Mouse (Mus musculus) hindbrain, embryonic 12.5 days (tissue): ENCODE measurements around the gene Tmem189. TPM values are rescaled to one million over a fixed set of nuclear protein-coding genes. Genes with fewer than 3 reads are reported as not detected.

Experiments used
- ATAC-seq: fragments of 200-750 bp; cut with Nextera tagmentation; 2 replicates; pipeline ENCODE4 v1.8.0; 2017; ENCODE audit warnings: moderate TSS enrichment; ENCODE audit not compliant: low FRiP score
- H3K27ac ChIP-seq: fragments of 300-500 bp; sonication (generic); 2 replicates; pipeline ENCODE4 v1.5.1; 2016; ENCODE audit warnings: mild to moderate bottlenecking
- H3K27me3 ChIP-seq: fragments of 300-500 bp; sonication (generic); 2 replicates; pipeline ENCODE4 v1.6.1; 2016; ENCODE audit warnings: mild to moderate bottlenecking
- H3K36me3 ChIP-seq: fragments of 300-500 bp; sonication (generic); 2 replicates; pipeline ENCODE4 v1.6.1; 2016; ENCODE audit warnings: mild to moderate bottlenecking
- H3K4me1 ChIP-seq: fragments of 300-500 bp; sonication (generic); 2 replicates; pipeline ENCODE4 v1.6.1; 2016
- H3K4me2 ChIP-seq: fragments of 300-500 bp; sonication (generic); replicated peaks from 2 replicates; pipeline ENCODE4 v1.6.1; 2016; ENCODE audit warnings: mild to moderate bottlenecking
- H3K4me3 ChIP-seq: fragments of 300-500 bp; sonication (generic); 2 replicates; pipeline ENCODE4 v1.5.1; 2016; ENCODE audit warnings: mild to moderate bottlenecking
- H3K9ac ChIP-seq: fragments of 300-500 bp; sonication (generic); 2 replicates; pipeline ENCODE4 v1.6.1; 2016; ENCODE audit warnings: mild to moderate bottlenecking, moderate library complexity
- H3K9me3 ChIP-seq: fragments of 300-500 bp; sonication (generic); replicated peaks from 2 replicates; pipeline ENCODE4 v1.6.1; 2016; ENCODE audit warnings: mild to moderate bottlenecking
- WGBS: fragments of 180-500 bp; shearing (Covaris S2); methylation state at CpG from one replicate; pipeline ENCODE4 v1.1.7; 2016; 5-methylcytosine and 5-hydroxymethylcytosine counted together
- polyA plus RNA-seq: library from polyadenylated mRNA; unstranded; fragments of >200 nt; fragmentation: Nextera tagmentation; extraction: Ambion mirVana; gene quantifications from 2 replicates; pipeline ENCODE4 v1.2.1, GENCODE M21; 2016

Tmem189 gene
- polyA plus RNA-seq, 1 experiment from 2014 or later, result 43.9 TPM

DNA sequence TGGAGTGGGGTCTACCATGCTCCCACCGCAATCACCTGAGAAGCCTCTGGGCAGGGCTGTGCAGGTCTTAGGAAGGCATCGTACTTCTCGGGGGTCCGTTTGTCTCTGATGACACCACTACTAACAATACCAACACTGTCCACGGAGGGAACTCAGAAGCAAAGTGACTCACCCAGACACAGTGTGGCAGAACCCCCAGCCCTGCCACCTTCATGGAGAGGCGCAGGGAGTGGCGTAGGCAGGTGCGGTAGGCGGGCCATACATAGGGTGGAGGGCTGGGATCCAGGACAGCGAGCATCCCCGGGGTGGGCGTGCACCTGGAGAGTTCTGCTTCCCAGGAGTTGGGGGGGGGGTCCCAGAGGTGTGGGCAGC, 1.5 kb downstream of the Tmem189 start:
- H3K4me1 ChIP-seq, result peaks cover 17% of the 10 kb centered on the region
- H3K36me3 ChIP-seq, result no peaks in the 10 kb centered on the region
- peak; percentile 55 for ATAC-seq
- peak overlapping the region; percentile 64 for H3K4me3 ChIP-seq
- H3K27ac ChIP-seq, result no peak overlapping the region
- no peaks in the 10 kb centered on the region for H3K9me3 ChIP-seq
- H3K4me2 ChIP-seq, result peak overlapping the region; percentile 89
- WGBS, result 31% methylated on average over 12 of the region's 12 CpGs
- H3K9ac ChIP-seq, result no peak overlapping the region
- peaks cover 72% of the 10 kb centered on the region for H3K27me3 ChIP-seq

DNA sequence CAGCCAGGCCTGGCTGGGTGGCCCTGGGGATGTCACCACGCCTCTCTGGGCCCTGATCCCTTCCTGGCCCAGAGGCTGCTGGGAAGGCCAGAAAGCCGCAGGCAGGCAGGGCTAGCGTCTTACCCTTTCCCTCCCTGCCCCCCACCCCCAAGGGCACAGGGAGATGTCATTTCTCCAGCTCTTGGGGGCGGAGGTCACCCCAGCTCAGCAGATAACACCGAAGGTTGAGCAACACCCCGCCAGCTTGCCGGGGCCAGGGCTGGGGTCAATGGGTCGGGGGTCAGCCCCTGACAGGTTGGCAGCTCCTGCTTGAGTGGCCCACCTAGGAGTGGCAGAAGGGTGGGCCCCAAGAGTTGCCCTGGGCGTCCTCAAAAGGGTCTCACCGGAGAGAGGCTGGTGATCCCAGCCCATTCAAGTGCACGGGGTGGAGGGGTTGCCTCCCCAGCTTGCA, 1.9 kb downstream of the Tmem189 start:
- no peak for ATAC-seq
- no peak overlapping the region for H3K9ac ChIP-seq
- 45% methylated on average over 11 of the region's 11 CpGs for WGBS
- H3K4me3 ChIP-seq, result no peak overlapping the region
- peaks cover 17% of the 10 kb centered on the region for H3K4me1 ChIP-seq
- peaks cover 68% of the 10 kb centered on the region for H3K27me3 ChIP-seq
- H3K27ac ChIP-seq, result no peak overlapping the region
- no peaks in the 10 kb centered on the region for H3K36me3 ChIP-seq
- no peak overlapping the region for H3K4me2 ChIP-seq
- H3K9me3 ChIP-seq, result no peaks in the 10 kb centered on the region

DNA sequence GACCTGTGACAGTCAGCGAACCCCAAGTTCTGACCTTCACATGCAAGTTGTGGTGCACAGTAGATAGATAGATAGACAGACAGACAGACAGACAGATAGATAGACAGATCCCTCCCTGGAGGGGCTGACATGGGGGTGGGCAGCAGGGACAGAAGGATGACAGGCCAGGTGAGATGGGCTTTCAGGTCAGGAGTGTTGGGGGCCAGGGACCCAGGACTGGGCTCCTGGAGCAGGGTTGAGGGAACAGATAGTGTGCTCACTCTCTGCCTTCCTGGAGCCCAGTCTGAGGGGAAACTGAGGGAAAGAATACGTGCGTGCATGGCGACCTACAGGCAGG, 2.4 kb downstream of the Tmem189 start:
- no peaks in the 10 kb centered on the region for H3K36me3 ChIP-seq
- no peak overlapping the region for H3K4me2 ChIP-seq
- H3K27me3 ChIP-seq, result peaks cover 63% of the 10 kb centered on the region
- no peaks in the 10 kb centered on the region for H3K9me3 ChIP-seq
- no peak overlapping the region for H3K4me3 ChIP-seq
- WGBS, result 82% methylated on average over 4 of the region's 4 CpGs
- no peak overlapping the region for H3K27ac ChIP-seq
- ATAC-seq, result no peak
- H3K9ac ChIP-seq, result no peak overlapping the region
- peaks cover 17% of the 10 kb centered on the region for H3K4me1 ChIP-seq

DNA sequence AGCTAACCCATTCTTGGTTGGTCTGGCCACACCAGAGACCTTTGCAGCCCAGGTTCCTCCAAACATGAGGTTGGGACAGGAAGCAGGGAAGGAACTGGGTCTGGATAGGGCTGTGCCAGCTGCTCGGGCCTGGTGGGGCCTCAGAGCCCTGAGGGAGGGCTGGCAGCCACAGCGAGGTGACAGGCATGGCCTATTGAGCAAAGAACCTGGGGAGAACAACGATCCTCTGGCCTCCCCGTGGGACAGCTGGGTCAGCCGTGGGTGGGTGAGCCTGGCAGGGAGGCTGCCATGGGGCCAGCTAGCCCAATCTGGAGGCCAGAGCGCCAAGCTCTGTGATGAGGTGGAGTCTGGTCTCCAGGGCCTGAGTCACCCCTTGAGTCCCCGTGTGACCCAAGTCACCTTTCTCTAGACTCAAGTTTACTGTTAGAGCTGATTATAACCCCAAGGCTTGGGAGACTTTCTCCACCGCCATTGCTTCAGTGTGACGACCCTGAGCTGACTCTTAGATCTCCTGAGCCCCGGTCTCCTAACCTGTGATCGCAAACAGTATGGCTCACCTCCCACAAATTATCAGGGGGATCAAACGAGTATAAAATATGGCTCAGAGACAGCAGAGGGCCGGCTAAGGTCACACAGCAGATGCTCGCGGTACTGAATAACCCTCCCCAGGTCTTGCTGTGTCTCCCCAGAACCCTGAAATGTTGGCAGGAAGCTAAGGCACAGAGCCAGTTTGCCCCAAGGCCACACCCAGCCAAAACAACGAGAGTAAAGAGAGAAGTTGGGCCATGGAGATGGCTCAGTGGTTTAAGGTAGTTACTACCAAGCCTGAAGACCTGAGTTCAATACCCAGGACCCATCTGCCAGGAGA, 3.0 kb downstream of the Tmem189 start:
- H3K9ac ChIP-seq, result no peak overlapping the region
- ATAC-seq, result no peak
- H3K36me3 ChIP-seq, result no peaks in the 10 kb centered on the region
- H3K27me3 ChIP-seq, result peaks cover 57% of the 10 kb centered on the region
- no peak overlapping the region for H3K27ac ChIP-seq
- no peak overlapping the region for H3K4me3 ChIP-seq
- WGBS, result 76% methylated on average over 16 of the region's 16 CpGs
- no peak overlapping the region for H3K4me2 ChIP-seq
- peaks cover 17% of the 10 kb centered on the region for H3K4me1 ChIP-seq
- H3K9me3 ChIP-seq, result no peaks in the 10 kb centered on the region

DNA sequence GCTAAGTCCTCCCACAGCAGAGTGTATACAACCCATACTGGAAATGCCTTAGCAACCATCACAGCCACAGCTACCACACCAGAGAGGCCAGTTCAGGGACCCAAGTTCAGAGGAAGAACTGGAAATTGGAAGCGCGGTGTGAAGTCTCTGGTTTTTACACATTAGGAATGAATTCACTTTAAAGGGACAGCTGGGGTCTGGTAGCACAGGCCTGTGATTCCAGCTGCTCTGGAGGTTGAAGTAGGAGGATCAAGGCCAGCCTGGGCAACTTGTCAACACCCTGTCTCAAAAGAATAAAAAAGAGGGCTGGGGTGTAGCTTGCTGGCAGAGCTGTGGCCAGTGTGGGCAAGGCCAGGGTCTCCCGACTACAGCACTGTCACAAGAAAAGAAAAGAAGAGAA, 3.8 kb downstream of the Tmem189 start:
- 79% methylated on average over 3 of the region's 3 CpGs for WGBS
- Histone ChIP-seq H3K9me3 (no peaks in the 10 kb centered on the region), H3K27me3 (peaks cover 49% of the 10 kb centered on the region), H3K4me2 (no peak overlapping the region), H3K27ac (no peak overlapping the region), H3K9ac (no peak overlapping the region), H3K36me3 (no peaks in the 10 kb centered on the region), H3K4me1 (peaks cover 17% of the 10 kb centered on the region), H3K4me3 (no peak overlapping the region)
- ATAC-seq, result no peak

DNA sequence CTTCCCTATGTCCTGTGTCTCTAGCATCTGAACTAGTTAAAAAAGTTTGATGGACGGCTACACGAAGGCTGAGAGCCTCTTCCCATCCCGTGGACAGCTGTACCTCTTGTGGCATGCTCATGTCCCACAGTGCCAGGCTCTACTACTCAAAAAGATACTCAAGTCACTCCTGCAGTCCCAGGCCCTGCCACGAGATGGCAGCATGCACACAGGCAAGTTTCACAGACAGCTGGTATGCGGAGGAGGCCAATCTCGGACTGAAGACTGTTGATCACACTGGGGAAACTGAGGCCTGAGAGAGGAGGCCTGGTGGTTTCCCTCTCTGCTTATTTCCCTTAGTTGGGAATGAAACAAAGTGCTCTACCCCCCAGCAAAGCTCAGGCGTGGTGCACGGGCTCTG, 4.5 kb downstream of the Tmem189 start:
- H3K9ac ChIP-seq, result no peak overlapping the region
- ATAC-seq, result no peak
- WGBS, result 7% methylated on average over 8 of the region's 8 CpGs
- peaks cover 20% of the 10 kb centered on the region for H3K4me1 ChIP-seq
- no peak overlapping the region for H3K4me3 ChIP-seq
- H3K27me3 ChIP-seq, result peaks cover 43% of the 10 kb centered on the region
- no peaks in the 10 kb centered on the region for H3K36me3 ChIP-seq
- no peak overlapping the region for H3K4me2 ChIP-seq
- H3K27ac ChIP-seq, result no peak overlapping the region
- no peaks in the 10 kb centered on the region for H3K9me3 ChIP-seq

DNA sequence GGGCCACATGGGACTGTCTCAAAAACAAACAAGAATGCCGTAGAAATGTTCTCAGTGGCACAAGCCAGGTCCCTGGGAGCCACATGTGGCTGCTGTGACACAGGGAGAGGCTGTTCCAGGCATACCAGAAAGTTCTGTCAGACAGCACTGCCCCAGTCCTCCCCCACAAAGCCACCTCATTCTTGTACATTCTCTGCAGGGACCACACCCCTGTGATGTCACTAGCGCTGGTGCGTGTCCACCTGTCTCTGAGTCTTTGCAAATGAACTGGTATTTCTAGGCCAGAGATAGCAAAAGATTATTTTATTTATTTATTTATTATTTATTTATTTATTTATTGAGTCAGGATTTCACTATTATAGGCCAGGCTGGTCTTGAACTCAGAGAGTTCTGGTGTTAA, 5.9 kb downstream of the Tmem189 start:
- ATAC-seq, result no peak
- no peak overlapping the region for H3K9ac ChIP-seq
- H3K4me2 ChIP-seq, result no peak overlapping the region
- no peak overlapping the region for H3K4me3 ChIP-seq
- peaks cover 30% of the 10 kb centered on the region for H3K27me3 ChIP-seq
- no peaks in the 10 kb centered on the region for H3K36me3 ChIP-seq
- WGBS, result 77% methylated on average over 3 of the region's 3 CpGs
- H3K27ac ChIP-seq, result no peak overlapping the region
- H3K9me3 ChIP-seq, result no peaks in the 10 kb centered on the region
- H3K4me1 ChIP-seq, result peaks cover 12% of the 10 kb centered on the region

DNA sequence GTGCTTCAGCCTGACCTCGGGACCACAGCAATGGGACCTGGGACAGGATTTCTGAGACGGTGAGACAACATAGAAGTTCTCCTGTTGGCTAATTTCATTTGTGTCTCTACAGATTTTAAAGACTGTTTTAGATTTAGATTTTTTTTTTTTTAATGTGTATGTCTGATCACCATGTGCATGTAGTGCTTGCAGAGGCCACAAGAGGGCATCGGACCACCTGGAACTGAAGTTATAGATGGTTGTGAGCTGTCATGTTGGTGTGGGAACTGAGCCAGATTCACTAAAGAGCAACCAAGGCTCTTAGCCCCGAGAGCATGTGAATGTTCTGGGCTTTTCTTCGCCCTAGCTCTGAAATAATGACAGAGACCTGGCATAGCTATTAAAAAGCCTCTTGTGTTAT, 9.0 kb downstream of the Tmem189 start:
- peaks cover under 1% of the 10 kb centered on the region; the same call in 1 of the 2 replicates for H3K27me3 ChIP-seq
- no peak overlapping the region for H3K9ac ChIP-seq
- H3K9me3 ChIP-seq, result no peaks in the 10 kb centered on the region
- ATAC-seq, result no peak
- WGBS, result 48% methylated on average over 5 of the region's 5 CpGs
- H3K4me2 ChIP-seq, result no peak overlapping the region
- no peak overlapping the region for H3K4me3 ChIP-seq
- no peak overlapping the region for H3K27ac ChIP-seq
- no peaks in the 10 kb centered on the region for H3K36me3 ChIP-seq
- H3K4me1 ChIP-seq, result peaks cover 6% of the 10 kb centered on the region; the same call in 1 of the 2 replicates

DNA sequence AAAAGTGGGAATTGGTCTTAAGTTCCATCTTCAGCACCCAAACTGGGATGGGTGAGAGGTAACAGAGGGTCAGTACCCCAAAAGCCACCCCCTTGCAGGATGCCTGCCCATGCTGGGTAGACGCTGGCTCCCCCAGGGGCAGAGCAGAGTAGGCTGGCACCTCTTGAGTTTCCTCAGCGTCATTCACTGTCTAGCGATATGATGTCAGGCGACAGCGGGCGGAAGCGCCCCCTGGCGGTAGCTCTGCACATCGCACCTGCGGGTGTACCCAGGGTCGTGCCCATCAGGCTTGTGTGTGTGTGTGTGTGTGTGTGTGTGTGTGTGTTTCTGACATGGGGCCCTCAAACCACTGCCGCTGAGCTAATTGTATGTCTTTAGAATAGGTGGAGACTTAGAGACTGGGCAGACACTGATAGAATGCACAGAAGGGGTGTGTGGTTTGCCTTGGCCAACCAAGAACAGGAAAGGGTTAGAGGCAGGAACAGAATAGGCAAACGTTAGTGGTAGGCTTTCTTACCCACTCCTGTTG, 9.7 kb downstream of the Tmem189 start:
- H3K4me3 ChIP-seq, result no peak overlapping the region
- H3K4me2 ChIP-seq, result no peak overlapping the region
- 7% methylated on average over 13 of the region's 13 CpGs for WGBS

DNA sequence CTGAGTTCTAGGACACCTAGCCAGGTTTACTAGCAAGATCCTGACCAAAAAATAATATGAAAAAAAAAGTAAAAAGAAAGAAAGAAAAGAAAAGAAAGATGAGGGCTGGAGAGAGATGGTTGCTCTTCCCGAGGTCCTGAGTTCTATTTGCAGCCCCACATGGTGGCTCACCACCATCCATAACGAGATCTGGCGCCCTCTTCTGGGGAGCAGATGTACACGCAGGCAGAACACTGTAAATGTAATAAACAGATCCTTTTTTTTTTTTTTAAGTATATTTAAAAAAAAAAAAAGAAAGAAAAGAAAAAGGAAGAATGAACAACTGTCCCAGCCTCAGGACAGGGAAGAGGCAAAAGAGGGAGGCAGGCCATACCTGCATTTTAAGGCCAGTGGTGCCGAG, 11.0 kb downstream of the Tmem189 start:
- Histone ChIP-seq H3K4me3 (no peak overlapping the region), H3K27ac (no peak overlapping the region), H3K4me1 (peaks cover 6% of the 10 kb centered on the region; the same call in 1 of the 2 replicates), H3K9ac (no peak overlapping the region), H3K27me3 (no peaks in the 10 kb centered on the region), H3K9me3 (no peaks in the 10 kb centered on the region), H3K36me3 (no peaks in the 10 kb centered on the region), H3K4me2 (no peak overlapping the region)
- ATAC-seq, result no peak
- WGBS, result 41% methylated on average over 5 of the region's 5 CpGs

More for the DNA sequence above, 9.7 kb downstream of the Tmem189 start:
- no peaks in the 10 kb centered on the region for H3K36me3 ChIP-seq
- H3K9ac ChIP-seq, result no peak overlapping the region
- ATAC-seq, result peak; percentile 77
- H3K27ac ChIP-seq, result no peak overlapping the region
- no peaks in the 10 kb centered on the region for H3K9me3 ChIP-seq
- H3K4me1 ChIP-seq, result peaks cover 6% of the 10 kb centered on the region; the same call in 1 of the 2 replicates
- H3K27me3 ChIP-seq, result no peaks in the 10 kb centered on the region

DNA sequence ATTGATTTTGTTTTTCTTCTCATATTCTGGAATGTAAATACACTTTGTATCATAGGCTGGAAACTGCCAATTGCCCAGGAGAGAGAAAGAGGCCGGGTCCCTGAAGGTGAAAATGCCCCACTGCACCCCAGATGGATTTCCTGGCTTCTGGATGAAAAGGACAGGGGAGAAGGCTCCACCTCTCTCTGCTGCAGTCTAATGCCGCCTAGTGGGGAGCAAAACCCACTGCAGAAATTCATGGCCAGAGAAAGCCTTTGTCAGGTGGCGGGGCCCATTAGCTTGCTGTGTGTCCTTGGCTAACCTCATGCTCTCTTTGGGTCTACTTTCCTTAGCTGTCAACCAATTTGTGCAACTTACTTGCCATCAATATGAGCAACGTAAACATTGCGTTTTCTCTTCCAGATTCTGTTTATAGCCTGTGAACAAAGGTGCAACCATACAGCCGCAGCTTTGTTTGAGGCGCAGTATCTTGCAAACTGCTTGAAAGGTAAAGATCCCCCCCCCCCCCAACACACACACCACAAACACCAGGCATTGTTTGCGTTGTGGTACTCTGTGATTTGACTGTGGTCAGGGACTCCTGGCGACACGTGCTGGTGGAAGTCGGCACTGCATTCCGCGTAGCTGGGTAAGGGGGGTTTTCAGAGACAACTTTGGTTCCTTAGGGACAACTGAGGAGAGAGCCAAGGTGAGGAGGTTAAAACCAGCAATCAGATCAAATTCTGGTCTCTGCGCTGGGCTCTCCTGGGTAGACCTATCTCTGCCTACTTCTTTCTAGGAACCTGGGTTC, 14.3 kb downstream of the Tmem189 start:
- Histone ChIP-seq H3K4me1 (peaks cover 15% of the 10 kb centered on the region), H3K9ac (no peak overlapping the region), H3K27me3 (no peaks in the 10 kb centered on the region), H3K9me3 (no peaks in the 10 kb centered on the region), H3K36me3 (no peaks in the 10 kb centered on the region), H3K27ac (no peak overlapping the region), H3K4me2 (no peak overlapping the region), H3K4me3 (no peak overlapping the region)
- ATAC-seq, result no peak
- 43% methylated on average over 14 of the region's 14 CpGs for WGBS

DNA sequence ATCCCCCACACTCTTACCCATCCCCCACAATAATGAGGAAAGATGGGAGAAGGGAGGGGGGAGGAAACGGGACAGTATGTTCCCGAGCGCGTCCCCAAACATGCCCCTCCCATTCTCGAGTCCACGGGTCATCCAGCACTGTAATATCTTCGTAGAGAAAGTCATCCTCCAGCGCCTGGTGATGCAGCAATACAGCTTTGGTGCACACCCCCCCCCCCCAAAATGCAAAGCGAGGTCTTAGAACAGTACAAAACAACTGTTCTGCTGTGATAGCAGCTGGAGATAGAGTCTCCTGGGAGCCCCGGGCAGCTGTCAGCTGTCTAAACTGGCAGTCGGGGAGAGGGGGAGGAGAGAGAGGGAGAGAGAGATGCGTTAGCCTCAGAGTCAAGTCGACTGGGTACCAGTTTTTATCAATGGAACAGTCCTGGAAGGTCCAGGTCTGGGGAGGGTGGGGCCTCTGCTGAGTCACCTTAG, 17.4 kb downstream of the Tmem189 start:
- no peaks in the 10 kb centered on the region for H3K27me3 ChIP-seq
- no peak overlapping the region for H3K4me3 ChIP-seq
- peak overlapping the region; percentile 44 for H3K27ac ChIP-seq
- H3K4me1 ChIP-seq, result peaks cover 9% of the 10 kb centered on the region; the same call in 1 of the 2 replicates
- H3K4me2 ChIP-seq, result peak overlapping the region; percentile 16; the same call in 1 of the 2 replicates
- peak; percentile 82 for ATAC-seq
- WGBS, result 23% methylated on average over 13 of the region's 13 CpGs
- no peaks in the 10 kb centered on the region for H3K36me3 ChIP-seq
- H3K9me3 ChIP-seq, result no peaks in the 10 kb centered on the region
- H3K9ac ChIP-seq, result no peak overlapping the region
